Mouse (Mus musculus) left cerebral cortex, adult 11 months (tissue): ENCODE measurements around the gene Rerg.

Experiments used
- DNase-seq: peaks from one replicate; pipeline ENCODE4 v3.0.0; 2022; ENCODE audit warnings: low spot score

Gene Rerg

DNA sequence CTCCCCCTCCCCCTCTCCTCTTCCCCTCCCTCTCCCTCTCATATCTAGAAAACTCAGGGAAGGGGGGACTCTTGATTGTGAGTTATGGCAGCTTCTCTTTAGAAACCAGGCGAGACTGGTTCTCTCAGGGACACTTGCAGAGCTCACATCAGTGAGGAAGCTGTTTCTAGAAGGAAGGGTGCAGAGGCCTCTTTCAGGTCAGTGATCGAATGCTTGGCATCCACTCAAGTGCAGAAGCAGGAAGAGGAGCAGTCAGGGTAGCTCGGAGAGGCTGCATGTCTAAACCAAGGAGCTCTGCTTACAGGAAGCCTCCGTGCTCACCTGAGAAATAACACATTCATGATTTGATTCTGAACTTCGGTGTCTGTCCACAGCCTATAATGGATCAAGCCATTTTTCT lies 159.1 kb downstream of the Rerg start:
- DNase-seq, result no peak
